Mouse (Mus musculus) 3T3-L1 (cell line): ENCODE measurements around the gene Gp1bb.
A peak's percentile ranks its signal among the peaks of the same experiment; 100 is the strongest.

Experiments
- DNase-seq: peaks from one replicate; pipeline ENCODE4 v3.0.0-alpha.2; 2015; ENCODE audit warnings: low read depth, low spot score

Gp1bb gene

DNA sequence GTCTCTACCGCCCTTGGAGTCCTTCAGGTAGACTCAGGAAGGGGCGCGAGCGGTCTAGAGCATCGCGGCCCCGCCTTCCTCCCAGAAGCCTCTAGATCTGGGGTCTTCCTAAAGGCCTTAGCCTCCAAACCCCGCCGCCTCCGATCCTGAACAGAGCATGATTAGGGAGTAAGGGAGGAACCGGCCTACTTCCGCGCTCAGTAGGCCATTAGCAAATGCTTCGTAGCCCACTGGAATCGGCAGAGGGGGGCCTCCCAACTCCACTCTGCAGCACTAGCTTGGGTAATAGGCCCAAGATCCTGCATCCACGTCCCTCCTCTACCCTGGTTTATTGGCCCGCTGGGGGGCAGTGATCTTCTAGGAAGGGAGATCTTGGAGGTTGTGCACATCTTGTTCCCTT, at the start of gene Gp1bb:
TSS of gene Gp1bb (minus strand) at position 385 of the 400 bp plus-strand sequence.
- DNase-seq, result no peak

DNA sequence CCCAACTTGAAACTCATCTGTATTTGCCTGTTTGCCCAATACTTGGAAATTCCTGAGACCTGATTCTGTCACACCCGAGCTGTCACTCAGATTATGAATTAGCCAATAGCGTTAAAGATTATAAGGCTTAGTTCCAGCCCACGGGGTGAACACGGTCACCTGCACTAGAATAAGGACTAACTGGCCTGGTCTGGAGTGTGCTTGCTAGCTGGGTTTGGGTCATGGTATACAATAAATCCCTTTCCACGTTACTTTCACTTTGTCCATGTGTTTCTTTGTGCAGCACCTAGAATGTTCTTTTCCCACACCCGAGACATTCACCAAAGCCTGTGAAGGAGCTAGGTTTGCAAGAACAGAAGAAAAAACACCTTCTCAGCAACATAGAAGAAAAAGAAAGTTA, 47.7 kb upstream of the Gp1bb start:
- DNase-seq, result no peak

DNA sequence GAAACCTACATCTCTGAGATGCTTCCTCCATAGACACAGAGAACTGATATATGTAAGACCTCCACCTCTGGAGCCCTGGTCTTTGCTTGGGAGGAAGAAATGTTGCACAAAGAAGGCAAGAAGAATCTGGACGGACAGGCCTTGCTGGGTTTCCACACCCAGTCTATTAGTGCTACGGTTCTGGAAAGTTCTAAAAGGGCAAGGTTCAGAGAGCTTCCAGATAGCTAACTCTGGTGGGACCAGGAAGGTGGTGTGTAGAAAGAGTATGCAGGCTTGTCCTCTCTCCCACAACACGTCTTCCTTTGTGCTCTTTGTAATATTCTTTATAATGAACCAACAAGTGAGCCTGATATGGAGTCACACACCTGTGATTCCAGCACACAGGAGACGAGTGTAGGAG, 36.4 kb upstream of the Gp1bb start:
- no peak for DNase-seq

DNA sequence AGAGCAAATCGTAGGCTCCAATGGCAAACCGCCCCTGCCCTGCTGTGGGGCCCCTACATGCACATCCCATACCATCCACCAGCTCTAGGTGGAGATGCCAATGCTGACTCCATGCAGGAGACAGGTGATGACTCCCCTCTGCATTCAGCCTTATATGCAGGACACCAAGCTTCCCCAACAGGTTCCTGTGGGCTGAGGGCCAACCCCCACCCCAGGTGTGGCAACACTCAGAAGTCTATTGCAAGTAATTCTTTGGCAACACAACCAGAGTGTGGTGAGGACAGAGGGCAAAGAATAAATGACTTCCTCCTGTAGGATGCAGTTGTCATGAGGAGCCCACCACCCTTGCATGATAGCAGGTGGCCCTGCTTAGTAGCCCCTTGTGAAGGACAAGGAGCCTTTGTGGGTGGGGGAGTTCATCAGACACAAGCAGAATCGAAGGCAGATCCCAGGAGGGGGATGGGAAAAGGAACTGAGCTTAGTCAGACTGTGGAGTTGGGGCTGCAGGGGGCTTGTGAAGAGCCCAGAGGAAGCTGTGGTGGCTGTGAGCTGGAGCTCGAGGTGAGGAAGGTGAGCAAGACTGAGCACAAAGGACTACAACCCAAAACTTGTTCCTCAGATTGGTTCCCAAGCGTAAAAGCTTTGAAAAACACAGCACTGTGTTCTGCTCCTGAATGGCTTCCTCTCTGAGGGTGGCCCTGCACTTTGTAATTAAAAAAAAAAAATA, 33.3 kb upstream of the Gp1bb start:
- DNase-seq, result no peak

DNA sequence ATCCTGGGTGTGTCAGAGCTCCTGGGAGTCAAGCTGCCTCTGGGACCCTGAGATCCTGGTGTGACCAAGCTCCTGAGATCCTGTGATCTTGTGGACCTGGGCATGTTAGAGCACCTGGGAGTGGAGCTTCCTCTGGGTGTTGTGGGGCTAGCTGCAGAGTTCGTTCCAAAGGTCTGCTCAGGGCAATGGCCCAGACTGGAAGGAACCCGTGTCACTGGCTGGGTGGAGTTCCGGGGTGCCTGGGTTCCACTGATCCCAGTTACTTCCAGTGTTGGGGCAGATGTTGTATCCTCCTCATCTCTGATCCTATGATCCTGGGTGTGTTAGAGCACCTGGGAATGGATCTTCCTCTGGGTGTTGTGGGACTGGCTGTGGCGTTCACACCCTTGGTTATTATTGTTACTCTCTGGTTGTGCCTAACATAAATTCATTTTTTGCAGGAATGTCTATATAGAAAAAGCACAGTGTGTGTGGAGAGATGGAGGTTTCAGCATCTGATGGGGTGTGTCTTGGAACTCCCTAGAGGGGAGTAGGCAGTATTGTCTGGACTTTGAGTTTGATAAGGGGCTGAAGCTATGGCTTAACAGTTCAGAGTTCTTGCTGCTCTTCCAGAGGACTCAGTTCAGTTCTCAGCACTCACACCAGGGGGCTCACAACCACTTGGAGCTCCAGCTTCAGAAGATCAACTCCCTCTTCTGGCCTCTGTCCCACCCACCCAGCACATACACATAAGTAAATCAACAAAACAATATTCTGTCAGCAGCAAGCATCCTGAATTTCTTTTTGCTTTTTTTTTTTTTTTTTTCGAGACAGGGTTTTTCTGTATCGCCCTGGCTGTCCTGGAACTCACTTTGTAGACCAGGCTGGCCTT, 31.3 kb upstream of the Gp1bb start:
- peak; percentile 38 for DNase-seq

DNA sequence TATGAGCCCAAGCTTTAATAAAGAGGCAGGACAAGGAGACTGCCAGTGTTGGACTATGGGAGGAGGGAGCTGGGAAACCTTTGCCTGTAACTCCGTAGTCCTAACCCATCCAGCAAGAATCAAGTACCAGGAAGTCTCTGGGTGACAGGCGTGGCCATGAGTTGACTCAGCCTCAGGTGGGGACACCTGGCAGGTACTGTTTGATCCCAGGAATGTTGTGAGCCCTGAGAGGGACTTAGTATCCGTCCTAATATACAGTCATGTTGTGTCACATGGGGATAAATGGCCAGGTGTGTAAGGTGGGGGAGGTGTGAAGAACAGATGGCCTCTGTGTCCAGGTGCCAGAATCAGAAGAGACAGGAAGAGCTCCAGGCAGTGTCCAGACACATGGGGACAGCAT, 26.9 kb upstream of the Gp1bb start:
- no peak for DNase-seq

DNA sequence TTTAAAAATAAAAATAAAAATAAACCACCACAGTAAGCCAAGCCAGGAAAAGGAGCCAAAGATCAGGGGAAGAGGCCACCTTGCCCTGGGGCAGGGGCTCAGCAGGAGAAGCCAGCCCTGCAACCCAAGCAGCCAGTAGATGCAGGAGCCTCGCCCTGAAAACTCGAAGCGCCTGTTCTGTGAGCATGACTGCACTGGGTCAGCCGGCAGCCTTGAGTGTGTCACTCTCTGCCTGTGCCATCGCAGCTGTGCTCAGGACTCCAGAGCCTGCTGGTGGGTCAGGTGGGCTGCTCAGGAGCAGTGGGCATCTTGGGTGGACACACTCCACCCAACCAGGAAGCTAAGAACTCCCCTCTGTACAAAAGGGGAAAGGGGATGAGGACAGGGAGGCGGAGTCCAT, 23.1 kb upstream of the Gp1bb start:
- DNase-seq, result no peak

DNA sequence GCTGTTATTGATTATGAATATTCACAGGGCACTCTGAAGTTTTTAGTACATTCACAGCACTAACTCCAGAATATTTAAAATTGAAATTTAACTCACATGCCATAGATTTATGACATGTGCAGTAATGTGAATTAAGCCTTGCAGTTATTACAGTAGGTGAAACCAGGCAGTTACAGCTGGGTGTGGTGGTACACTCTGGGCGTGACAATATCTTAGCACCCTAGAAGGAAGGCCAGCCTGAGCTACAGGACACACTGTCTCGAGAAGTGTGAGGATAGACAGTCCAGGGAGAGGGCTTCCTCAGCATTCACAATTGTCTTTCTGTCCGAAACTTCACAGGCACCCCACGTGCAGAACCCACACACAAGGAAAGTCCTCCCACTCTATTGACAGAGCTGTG, 22.3 kb upstream of the Gp1bb start:
- no peak for DNase-seq

DNA sequence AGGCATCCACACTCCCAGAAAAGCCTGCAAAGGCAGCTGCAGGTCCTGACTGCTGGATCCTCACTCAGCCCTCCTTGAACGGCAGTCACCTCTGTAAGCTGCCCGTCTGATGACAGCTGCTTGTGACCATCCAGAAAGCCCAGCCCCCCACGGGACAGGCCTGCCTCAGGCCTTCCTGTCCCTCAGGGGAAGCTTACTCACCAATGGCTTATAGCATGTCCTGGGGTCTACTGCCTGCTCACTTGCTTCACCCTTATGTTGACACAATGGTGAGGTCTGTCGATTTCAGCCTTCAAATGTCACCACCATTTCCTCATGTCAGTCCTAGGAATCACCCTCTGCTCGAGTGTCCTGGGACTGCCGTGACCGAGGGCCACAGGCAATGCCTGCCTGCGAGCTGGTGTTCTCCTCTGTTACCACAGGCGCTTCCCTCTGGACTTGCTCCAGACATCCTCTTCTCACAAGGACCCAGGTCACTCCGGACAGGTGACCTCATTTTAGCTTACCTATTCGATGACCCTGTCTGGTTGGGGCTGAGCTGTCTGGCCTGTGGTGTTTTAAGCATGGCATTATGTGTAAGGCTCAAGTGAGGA, 21.3 kb upstream of the Gp1bb start:
- DNase-seq, result no peak

DNA sequence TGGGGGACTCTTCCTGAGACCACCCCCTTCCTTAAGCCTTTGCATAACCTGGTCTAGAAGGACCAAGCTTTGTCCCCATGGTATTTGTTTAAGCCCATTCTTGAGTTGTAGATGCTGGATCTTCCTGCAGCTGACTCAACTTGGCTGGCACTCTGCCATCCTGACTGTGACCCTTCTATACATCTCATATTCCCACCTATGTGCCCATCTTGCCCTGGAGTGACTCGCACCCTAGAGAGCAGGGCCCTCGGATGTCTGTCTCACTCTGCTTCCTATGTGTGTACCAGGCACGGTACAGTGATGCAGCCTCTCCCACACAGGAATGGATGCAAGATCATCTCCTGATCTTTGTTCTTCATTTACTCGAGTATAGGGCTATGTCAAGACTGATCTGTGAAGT, 20.7 kb upstream of the Gp1bb start:
- DNase-seq, result no peak

DNA sequence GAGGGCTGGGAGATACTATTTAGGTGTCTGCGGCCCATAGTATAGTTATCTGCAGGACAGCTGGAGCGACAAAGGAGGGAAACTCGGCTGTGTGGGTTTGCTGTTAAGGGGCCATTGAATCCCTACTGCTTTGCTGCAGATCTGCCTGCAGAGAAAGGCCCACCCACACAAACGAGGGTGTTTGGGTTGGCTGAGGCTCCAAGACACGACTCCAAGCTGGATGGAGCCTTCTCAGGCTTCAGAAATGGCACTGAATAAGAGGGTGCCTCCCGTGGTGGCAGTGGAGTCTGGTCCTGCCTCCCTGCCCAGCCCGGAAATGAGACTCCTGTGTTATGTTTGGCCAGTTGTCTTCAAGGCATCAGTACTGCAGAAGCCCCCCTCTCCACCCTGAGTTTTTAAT, 20.1 kb upstream of the Gp1bb start:
- DNase-seq, result no peak

DNA sequence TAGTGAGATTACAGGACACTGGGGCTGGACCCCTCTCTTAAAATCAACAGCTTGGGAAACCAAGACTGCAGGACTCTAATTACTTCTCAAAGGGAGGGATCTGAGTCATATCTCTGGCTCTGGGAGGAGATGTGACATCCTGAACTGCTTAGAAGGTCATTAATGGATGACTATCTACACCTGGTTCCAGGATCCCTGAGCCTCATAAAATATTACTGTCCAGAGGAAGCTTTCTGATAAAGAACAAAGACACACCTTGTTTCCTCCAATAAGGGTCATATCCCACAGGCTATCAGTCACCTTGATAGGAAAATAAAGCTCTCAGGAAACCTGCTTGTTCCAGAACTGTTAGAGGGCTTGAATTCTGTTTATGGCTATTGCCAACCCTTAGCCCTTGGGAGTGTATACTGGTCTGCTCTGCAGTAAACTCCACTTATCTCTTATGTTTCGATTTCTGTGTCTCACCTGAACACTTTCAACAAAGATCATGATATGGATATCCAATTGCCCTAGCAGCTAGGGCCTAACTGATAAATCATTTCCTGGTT, 17.3 kb upstream of the Gp1bb start:
- DNase-seq, result no peak

DNA sequence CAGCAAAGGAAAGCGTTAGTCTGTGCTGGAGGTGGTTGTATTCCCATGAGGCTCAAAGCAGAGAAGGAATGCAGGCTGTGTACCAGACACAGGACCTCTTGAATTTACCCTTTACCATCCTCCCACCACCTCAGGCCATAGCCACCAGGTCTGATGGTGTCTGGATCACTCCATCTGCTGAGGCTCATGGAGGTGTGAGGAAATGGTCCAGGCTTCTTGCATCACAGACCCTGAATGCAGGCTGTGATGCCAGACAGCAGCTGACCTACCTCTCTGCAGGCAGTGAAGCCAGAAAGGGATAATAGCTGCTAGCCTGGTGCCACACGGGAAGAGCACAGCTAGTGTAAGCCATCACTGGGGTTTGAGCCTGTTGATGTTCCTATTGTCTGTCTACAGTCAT, 16.2 kb upstream of the Gp1bb start:
- no peak for DNase-seq

DNA sequence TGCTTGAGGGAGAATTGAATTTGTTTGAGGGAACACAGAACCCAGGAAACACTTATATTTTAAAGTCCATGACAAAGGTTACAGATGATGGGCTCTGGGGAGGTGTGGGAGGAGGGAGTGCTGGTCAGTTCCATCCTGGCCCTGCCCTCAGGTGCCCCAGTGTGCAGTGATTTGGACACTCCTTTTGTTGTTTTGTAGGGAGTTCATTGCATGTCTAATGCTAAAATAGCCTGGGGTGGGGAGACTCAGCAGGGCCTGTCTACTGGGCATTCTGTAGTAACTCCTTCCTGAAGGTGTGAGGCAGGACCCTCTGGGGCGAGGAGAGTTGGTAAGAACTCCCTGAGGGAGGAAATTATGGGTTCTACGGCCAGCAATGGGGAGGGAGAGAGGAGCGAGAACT, 14.6 kb upstream of the Gp1bb start:
- no peak for DNase-seq

DNA sequence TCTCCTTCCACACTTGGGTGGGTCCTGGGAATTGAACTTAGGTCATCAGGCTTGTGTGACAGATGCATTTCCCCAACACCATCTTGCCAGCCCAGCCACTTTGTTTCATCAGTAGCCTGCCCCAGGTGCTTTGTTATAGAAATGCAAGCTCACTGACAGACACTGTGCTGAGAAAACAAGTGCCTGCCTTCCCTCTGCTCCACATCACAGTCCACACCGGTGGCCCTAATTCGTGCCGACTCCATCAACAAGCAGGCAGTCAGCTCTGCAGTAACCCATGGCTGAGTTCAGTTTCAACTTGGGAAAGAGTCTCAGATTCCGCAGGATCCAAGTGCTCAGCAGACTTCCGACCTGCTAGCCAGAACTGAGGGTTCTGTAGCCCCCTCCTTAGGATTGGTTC, 14.2 kb upstream of the Gp1bb start:
- DNase-seq, result no peak

DNA sequence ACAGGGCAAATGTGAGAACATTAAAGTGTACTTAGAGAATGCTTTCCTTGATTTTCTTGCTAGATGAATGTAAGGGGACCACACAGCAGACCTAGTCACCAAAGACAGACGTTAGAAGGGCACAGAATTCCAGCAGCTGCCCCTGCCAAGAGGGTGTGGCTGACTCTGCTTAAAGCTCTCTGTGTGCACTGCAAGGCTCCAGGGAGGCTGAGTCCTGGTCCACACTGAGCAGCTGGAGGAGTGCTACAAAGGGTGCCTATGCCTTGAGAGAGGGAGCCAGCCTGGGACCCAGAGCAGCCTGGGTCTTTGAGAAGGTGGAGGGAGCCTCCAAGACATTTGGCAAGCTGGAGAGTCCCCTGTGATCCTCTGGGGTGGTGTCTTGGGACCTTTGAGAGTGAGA, 11.1 kb upstream of the Gp1bb start:
- no peak for DNase-seq

DNA sequence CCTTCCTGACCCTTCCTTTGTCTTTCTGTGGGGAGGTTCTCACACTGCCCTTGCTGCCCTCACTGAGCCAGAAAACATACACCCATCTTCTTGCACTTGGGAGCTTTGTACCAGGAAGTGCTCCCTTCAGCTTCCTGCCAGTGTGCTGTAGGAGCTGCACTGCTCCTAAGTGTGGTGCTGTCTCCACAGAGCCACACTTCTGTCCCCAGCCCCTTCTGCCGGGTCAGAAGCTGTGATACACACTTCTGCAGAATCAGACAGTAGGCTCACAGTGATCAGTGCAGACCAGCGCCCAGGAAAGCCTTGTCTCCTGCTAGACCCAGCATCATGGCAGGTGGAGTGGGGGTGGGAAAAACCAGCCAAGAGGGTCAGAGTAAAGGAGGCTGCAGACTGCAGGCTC, 10.6 kb upstream of the Gp1bb start:
- no peak for DNase-seq

DNA sequence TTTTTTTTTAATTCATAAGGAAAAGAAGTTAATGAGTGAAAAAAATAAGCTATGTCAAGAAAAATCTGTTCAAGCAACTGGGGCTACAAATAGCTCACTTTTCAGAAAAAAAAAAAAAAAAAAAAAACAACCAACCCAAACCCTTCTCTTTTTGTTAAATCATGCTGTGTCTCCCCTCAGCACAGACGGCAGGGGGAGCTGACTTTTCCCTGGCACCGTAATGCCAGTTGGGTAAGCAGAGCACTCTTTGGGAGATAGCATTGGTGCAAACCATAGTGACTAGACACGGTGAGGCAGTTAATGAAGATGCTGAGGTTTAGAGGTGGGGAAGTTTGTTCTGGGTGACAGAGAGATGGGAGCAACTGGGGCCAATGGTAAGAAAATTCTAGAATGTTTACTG, 9.9 kb upstream of the Gp1bb start:
- DNase-seq, result peak; percentile 60

DNA sequence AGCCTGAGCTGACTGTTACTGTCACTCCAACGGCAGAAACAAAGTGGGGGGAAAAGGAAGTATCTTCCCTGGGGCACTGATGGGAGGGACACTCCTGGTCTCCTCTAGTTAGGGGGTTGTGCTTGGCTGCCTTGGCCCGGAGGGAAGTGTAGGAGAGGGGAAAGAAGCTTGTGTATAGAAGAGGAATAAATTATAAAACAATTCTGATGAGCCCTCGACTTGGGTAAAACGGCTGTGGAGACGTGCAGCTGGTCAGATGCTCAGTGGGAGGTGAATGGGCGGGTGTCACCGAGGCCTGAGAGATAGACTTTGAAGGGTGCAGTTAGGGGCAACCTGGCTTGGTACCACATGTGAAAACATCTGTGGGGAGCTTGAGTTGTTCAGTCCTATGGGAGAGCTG, 8.9 kb upstream of the Gp1bb start:
- DNase-seq, result no peak

DNA sequence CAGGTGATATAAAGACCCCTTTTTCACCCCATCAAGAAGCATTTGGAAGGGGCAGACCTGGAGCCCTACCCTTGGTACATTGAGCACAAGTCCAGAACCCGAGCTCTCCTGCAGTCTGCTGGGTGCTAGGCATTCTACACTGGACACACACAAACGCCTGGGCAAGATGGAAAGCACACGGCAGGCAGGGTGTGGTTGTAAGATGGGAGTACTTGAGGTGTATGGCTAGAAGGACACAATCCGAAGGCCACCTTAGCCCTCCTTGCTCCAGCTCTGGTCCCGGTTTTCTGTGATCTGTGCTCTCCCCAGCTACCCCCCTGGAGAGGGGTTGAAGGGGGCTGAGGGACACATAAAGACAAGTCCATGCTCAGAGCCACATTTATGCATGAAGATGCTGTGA, 8.1 kb upstream of the Gp1bb start:
- no peak for DNase-seq

DNA sequence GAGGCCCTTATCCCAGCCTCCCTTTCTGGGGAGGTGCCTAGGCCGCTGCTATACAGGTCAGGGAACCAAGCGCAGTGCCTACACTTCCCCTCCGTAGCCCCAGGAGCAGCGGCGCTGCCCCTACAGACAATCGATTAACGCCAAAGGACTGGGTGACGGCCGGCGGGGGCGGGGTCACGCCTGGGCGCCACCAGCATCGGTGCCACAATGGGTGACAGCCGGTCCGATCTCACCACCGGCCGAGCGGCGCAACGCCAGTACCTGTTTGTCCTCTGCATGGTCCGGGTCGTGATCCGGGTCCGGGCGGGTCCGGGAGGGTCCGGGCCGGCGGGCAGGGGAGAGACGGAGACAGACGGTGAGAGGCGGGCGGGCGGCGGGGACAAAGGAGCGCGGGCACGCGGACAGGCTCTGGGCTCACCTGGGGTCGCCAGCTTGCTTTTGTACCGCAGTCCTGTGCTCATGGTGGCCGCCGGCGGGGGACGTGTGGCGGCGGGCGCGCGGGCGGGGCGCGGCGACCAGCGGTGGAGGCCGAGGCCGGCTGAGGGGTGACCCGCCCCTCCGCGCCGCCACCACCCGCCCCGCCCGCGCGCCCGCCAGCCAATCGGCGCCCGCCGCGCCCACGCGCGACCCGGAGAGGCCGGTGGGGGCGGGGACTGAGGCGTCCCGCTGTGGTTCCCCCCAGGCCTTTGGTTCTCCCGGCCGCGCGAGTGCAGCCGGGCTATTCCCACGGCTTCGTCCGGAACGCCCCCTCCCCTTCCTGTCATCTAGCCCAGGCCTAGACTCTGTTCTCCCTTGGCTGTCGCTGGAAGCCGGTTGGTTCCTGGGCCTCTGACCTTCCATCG, 7.4 kb upstream of the Gp1bb start, which contains the start of gene Sept5:
TSS of gene Sept5 (minus strand) at position 565 of the 842 bp plus-strand sequence.
- peak; percentile 49 for DNase-seq

DNA sequence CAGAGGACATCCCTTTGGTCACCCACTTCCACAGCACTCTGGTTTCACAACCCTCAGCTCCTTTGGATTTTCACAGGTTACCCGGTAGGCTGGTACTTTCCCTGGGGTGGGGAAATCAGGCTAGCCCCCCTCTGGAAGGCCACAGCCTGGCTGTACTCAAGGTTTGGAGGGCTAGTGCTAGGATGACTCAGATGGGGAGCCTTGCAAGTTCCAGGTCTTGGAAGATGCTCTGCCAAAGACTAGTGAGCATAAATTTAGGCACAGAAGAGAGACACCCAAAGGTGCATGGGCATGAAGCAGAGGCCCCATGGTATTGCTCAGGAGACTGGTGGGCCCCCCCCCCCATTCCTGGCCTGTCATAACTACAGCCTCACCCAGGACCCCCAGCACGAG, 6.7 kb upstream of the Gp1bb start:
- DNase-seq, result peak; percentile 56
